Mouse (Mus musculus): ENCODE measurements around the gene Hrasls. TPM values are rescaled to one million over a fixed set of nuclear protein-coding genes. Genes with fewer than 3 reads are reported as not detected.

Hrasls gene
- polyA plus RNA-seq, 1 experiment from 2014 or later = 1.2 TPM

DNA sequence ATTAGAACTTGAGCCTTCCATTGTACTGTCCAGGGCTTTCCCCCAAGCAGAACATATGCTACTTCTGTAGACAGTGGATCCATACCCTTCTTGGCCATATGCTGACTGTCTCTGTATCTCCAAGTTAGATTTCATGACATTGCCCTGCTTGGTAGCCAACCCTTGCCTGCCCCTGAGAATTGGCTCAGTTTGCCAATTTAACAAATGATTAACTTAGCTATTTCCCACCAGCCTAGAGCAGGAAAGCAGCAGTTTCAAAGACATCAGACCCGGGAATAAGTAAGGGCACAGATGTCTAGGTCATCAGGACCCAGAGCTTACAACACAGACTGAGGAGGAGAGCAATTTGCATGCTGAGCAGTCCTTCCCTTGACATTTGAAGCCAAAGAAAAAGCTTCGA is 3.9 kb upstream of the Hrasls start:
- Histone ChIP-seq H3K27ac (no peak overlapping the region), H3K9me3 (no peaks in the 10 kb centered on the region), H3K4me1 (peaks cover 22% of the 10 kb centered on the region), H3K4me3 (no peak overlapping the region), H3K4me2 (no peak overlapping the region), H3K9ac (no peak overlapping the region), H3K36me3 (no peaks in the 10 kb centered on the region), H3K27me3 (peaks cover 29% of the 10 kb centered on the region)
- 21% methylated on average over 2 of the region's 2 CpGs for WGBS
- no peak for ATAC-seq (ENCODE audit: insufficient number of reproducible peaks, low FRiP score, low TSS enrichment, low read depth)

DNA sequence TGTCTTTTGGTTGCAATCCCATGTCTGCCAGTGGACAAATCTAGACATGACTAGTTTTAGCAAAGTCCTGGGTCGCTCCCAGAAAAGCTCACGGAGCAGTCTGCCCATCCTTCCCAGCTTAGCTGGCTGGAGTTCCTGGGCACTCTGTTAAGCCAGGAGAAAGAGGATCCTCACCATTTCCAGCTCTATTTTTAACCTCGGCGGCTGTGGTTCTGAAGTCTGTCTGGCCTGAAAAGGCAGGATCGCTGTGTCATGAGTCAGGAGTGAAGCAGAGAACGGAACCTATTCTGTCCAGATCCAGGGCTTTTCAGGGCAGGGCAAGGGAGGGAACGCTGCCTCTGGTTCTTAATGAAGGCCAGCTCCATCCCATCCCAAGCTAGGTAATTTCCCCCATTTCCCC is 654 bp upstream of the Hrasls start:
- 52% methylated on average over 7 of the region's 7 CpGs for WGBS
- H3K9ac ChIP-seq = no peak overlapping the region
- no peak for ATAC-seq (ENCODE audit: insufficient number of reproducible peaks, low FRiP score, low TSS enrichment, low read depth)
- no peak overlapping the region for H3K27ac ChIP-seq
- H3K4me1 ChIP-seq = peaks cover 22% of the 10 kb centered on the region
- H3K36me3 ChIP-seq = no peaks in the 10 kb centered on the region
- H3K4me2 ChIP-seq = no peak overlapping the region
- no peaks in the 10 kb centered on the region for H3K9me3 ChIP-seq
- no peak overlapping the region for H3K4me3 ChIP-seq
- H3K27me3 ChIP-seq = peaks cover 49% of the 10 kb centered on the region

GRCm38 (mm10) chr16:29216395-29217295 is 7.2 kb downstream of the Hrasls start:
- no peak overlapping the region for H3K4me3 ChIP-seq
- no peak for ATAC-seq (ENCODE audit: insufficient number of reproducible peaks, low FRiP score, low TSS enrichment, low read depth)
- H3K27me3 ChIP-seq = peaks cover 11% of the 10 kb centered on the region
- WGBS = 77% methylated on average over 5 of the region's 5 CpGs
- H3K27ac ChIP-seq = no peak overlapping the region
- H3K4me1 ChIP-seq = no peaks in the 10 kb centered on the region
- H3K9me3 ChIP-seq = no peaks in the 10 kb centered on the region
- no peak overlapping the region for H3K4me2 ChIP-seq
- H3K36me3 ChIP-seq = no peaks in the 10 kb centered on the region
- no peak overlapping the region for H3K9ac ChIP-seq

- Histone ChIP-seq H3K4me2 (no peak overlapping the region), H3K9ac (no peak overlapping the region), H3K9me3 (no peaks in the 10 kb centered on the region), H3K4me3 (no peak overlapping the region), H3K27me3 (no peaks in the 10 kb centered on the region), H3K27ac (no peak overlapping the region), H3K36me3 (no peaks in the 10 kb centered on the region), H3K4me1 (no peaks in the 10 kb centered on the region)
- no peak for ATAC-seq (ENCODE audit: insufficient number of reproducible peaks, low FRiP score, low TSS enrichment, low read depth)
- 80% methylated on average over 5 of the region's 5 CpGs for WGBS
These were observed 26.5 kb downstream of the Hrasls start for GRCm38 (mm10) chr16:29235951-29236350.

DNA sequence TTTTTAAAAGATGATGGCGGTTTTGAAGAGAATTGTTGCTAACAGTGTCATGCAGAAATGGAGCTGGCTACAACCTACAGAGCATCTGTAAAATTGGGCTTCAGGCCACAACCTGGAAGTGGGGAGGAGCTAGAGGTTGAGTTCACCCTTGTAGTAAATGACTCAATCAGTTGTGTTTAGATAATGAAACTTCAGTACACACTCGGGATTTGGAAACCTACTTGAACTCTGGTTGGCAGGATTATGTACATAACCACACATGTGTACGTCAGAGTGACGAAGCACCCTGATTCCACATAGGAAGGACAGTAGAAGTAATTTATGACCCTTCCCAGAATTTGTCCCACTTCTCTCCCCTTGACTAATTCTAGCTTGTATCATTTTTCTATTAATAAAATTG is 44.8 kb downstream of the Hrasls start:
- 85% methylated on average over 4 of the region's 4 CpGs for WGBS
- Histone ChIP-seq H3K4me2 (no peak overlapping the region), H3K36me3 (no peaks in the 10 kb centered on the region), H3K9me3 (no peaks in the 10 kb centered on the region), H3K9ac (no peak overlapping the region), H3K27me3 (no peaks in the 10 kb centered on the region), H3K4me1 (no peaks in the 10 kb centered on the region), H3K4me3 (no peak overlapping the region), H3K27ac (no peak overlapping the region)
- no peak for ATAC-seq (ENCODE audit: insufficient number of reproducible peaks, low FRiP score, low TSS enrichment, low read depth)

Other genes starting within 250 kb of the Hrasls start
- gene Atp13a5, start 169.0 kb downstream of the Hrasls start, polyA plus RNA-seq (2015; fragmentation: Nextera tagmentation; extraction: Ambion mirVana) = 0.21 and 0.36 TPM in 2 replicates